Mouse (Mus musculus) T-cell, adult 2 months (primary cell): ENCODE results near the gene Cmah.
"Not testable (repeated sequence)": the region's sequence is repeated elsewhere in the genome, so short reads cannot be mapped to it uniquely, and the experiment has no call there.

Experiments used
- DNase-seq: peaks from one replicate; pipeline ENCODE4 v3.0.0; 2022; ENCODE audit warnings: low spot score

Gene Cmah

GRCm38 (mm10) chr13:24342091-24342490 lies 14.9 kb downstream of the Cmah start:
- DNase-seq = no peak

GRCm38 (mm10) chr13:24353004-24353403 lies 25.8 kb downstream of the Cmah start:
- DNase-seq = no peak

GRCm38 (mm10) chr13:24354751-24355150 lies 27.5 kb downstream of the Cmah start:
- no peak for DNase-seq

GRCm38 (mm10) chr13:24359181-24359580 lies 32.0 kb downstream of the Cmah start:
- DNase-seq = no peak

- DNase-seq = no peak
Observed at GRCm38 (mm10) chr13:24365191-24365590, 38.0 kb downstream of the Cmah start.

- DNase-seq = no peak
Observed at GRCm38 (mm10) chr13:24372893-24373599, 45.8 kb downstream of the Cmah start.

- DNase-seq = peak; percentile 76
Observed at GRCm38 (mm10) chr13:24374606-24375005, 47.4 kb downstream of the Cmah start.

GRCm38 (mm10) chr13:24375320-24376203 lies 48.4 kb downstream of the Cmah start:
- peak; percentile 61 for DNase-seq

GRCm38 (mm10) chr13:24380713-24381112 lies 53.5 kb downstream of the Cmah start:
- DNase-seq = no peak

- no peak for DNase-seq
Observed at GRCm38 (mm10) chr13:24383885-24384284, 56.7 kb downstream of the Cmah start.

- DNase-seq = no peak
Observed at GRCm38 (mm10) chr13:24391892-24392291, 64.7 kb downstream of the Cmah start.

- DNase-seq = no peak
Observed at GRCm38 (mm10) chr13:24392655-24393054, 65.5 kb downstream of the Cmah start.

- no peak for DNase-seq
Observed at GRCm38 (mm10) chr13:24393055-24393454, 65.9 kb downstream of the Cmah start.

- no peak for DNase-seq
Observed at GRCm38 (mm10) chr13:24395815-24396214, 68.6 kb downstream of the Cmah start.

GRCm38 (mm10) chr13:24397181-24397580 lies 70.0 kb downstream of the Cmah start:
- no peak for DNase-seq

GRCm38 (mm10) chr13:24398488-24398887 lies 71.3 kb downstream of the Cmah start:
- DNase-seq = no peak

- DNase-seq = not testable (repeated sequence)
Observed at GRCm38 (mm10) chr13:24401821-24402220, 74.6 kb downstream of the Cmah start.

GRCm38 (mm10) chr13:24403054-24403453 lies 75.8 kb downstream of the Cmah start:
- no peak for DNase-seq

GRCm38 (mm10) chr13:24406847-24407246 lies 79.6 kb downstream of the Cmah start:
- no peak for DNase-seq

- DNase-seq = peak; percentile 24
Observed at GRCm38 (mm10) chr13:24414635-24415206, 87.5 kb downstream of the Cmah start.

- peak; percentile 93 for DNase-seq
Observed at GRCm38 (mm10) chr13:24415506-24416206, 88.5 kb downstream of the Cmah start.

- DNase-seq = peak; percentile 86
Observed at GRCm38 (mm10) chr13:24416409-24416808, 89.2 kb downstream of the Cmah start.
